Comparison of ENCODE assay signal across 8 mouse cellular contexts in the genomic region with DNA sequence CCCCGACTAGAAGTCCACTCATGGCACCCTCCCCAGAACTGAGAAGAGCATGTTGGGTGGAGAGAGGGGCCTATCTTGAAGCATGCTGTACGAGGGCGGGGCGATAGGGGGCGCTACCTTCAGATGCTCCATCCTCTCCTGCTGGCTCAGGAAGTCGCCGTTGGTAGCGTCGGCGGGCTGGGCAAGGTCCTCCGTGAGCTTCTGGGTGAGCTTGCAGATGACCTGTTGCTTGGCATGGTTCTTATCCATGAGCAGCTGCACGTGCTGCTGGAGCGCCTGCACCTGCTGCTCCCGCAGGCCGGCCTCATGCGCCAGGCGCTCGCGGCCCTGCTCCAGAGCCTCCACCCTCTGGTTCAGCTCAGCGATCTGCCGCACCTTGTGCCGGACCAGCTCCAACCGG. TPM values are rescaled to one million over a fixed set of nuclear protein-coding genes. Genes with fewer than 3 reads are reported as not detected.
DNase-seq lines count a peak whose midpoint lies in the region; ATAC-seq and TF ChIP-seq lines count a peak whose summit lies in the region.
"Had no signal": no experiment of that assay in that cellular context is flagged by ENCODE, and none has a peak within 500 bp of the region (broad histone marks: within the 10 kb centered on the region; RNA-seq: fewer than 3 reads in every experiment).

No protein-coding gene starts in this region.

- H3K4me3 ChIP-seq in cortical plate, adult 2 months (ENCODE audit: insufficient read depth, low read length), result no peak overlapping the region
- H3K4me3 ChIP-seq in hindbrain, embryonic 15.5 days, result no peak overlapping the region
- peak overlapping the region; percentile 15 for H3K4me3 ChIP-seq in midbrain, embryonic 12.5 days
- H3K4me3 ChIP-seq: embryonic facial prominence, embryonic 15.5 days had no signal

- no peaks in the 10 kb centered on the region for H3K4me1 ChIP-seq in cortical plate, adult 2 months (ENCODE audit: control insufficient read depth, insufficient read depth, low read length)
- peaks cover 8% of the 10 kb centered on the region; the same call in 1 of the 2 replicates for H3K4me1 ChIP-seq in hindbrain, embryonic 15.5 days (replicated peaks)
- peaks cover 3% of the 10 kb centered on the region; the same call in 1 of the 2 replicates for H3K4me1 ChIP-seq in midbrain, embryonic 12.5 days
- H3K4me1 ChIP-seq: embryonic facial prominence, embryonic 15.5 days had no signal

- TF ChIP-seq CTCF in cortical plate, adult 2 months (IDR thresholded peaks at IDR 0.05; ENCODE audit: extremely low read depth, insufficient read depth, low read length), result peak; percentile 21; the same call in 1 of the 2 replicates

- H3K36me3 ChIP-seq in hindbrain, embryonic 15.5 days, result no peaks in the 10 kb centered on the region
- H3K36me3 ChIP-seq in midbrain, embryonic 12.5 days, result no peaks in the 10 kb centered on the region
- H3K36me3 ChIP-seq: embryonic facial prominence, embryonic 15.5 days had no signal

- H3K9ac ChIP-seq in hindbrain, embryonic 15.5 days, result no peak overlapping the region
- no peak overlapping the region for H3K9ac ChIP-seq in midbrain, embryonic 12.5 days (replicated peaks)
- H3K9ac ChIP-seq: embryonic facial prominence, embryonic 15.5 days had no signal

- DNase-seq in lung, postnatal 36 days, result peak; percentile 28
- no peak for DNase-seq in lung, postnatal 14 days
- DNase-seq in ovary, postnatal 10 days (ENCODE audit: low spot score), result no peak
- no peak for DNase-seq in adrenal gland, postnatal 25 days

- H3K4me2 ChIP-seq in hindbrain, embryonic 15.5 days, result peak overlapping the region; percentile 23; the same call in 1 of the 2 replicates
- H3K4me2 ChIP-seq in midbrain, embryonic 12.5 days (replicated peaks), result peak overlapping the region; percentile 42
- H3K4me2 ChIP-seq: embryonic facial prominence, embryonic 15.5 days had no signal

- H3K27me3 ChIP-seq in hindbrain, embryonic 15.5 days, result no peaks in the 10 kb centered on the region
- peaks cover 38% of the 10 kb centered on the region for H3K27me3 ChIP-seq in midbrain, embryonic 12.5 days

- no peak for ATAC-seq in hindbrain, embryonic 15.5 days (ENCODE audit: low FRiP score, low read depth)
- ATAC-seq in midbrain, embryonic 12.5 days (ENCODE audit: low FRiP score, low read depth), result no peak

- TF ChIP-seq POLR2A in cortical plate, adult 2 months (IDR thresholded peaks at IDR 0.05; ENCODE audit: extremely low read depth, insufficient read depth, low read length), result no peak

- no peak overlapping the region for H3K27ac ChIP-seq in cortical plate, adult 2 months (ENCODE audit: insufficient read depth, low read length)
- H3K27ac ChIP-seq in hindbrain, embryonic 15.5 days (replicated peaks), result no peak overlapping the region
- H3K27ac ChIP-seq in midbrain, embryonic 12.5 days (replicated peaks), result no peak overlapping the region
- H3K27ac ChIP-seq: embryonic facial prominence, embryonic 15.5 days had no signal

- no peaks in the 10 kb centered on the region for H3K9me3 ChIP-seq in hindbrain, embryonic 15.5 days
- H3K9me3 ChIP-seq in midbrain, embryonic 12.5 days, result no peaks in the 10 kb centered on the region
- H3K9me3 ChIP-seq: embryonic facial prominence, embryonic 15.5 days had no signal

- 13% methylated on average over 23 of the region's 23 CpGs for WGBS in hindbrain, embryonic 15.5 days
- WGBS in midbrain, embryonic 12.5 days, result 10% methylated on average over 23 of the region's 23 CpGs

RNA-seq across cellular contexts. Expression of a gene that starts 18.3 kb away (rescaled TPM):
- 23.2 and 24.4 TPM in 2 replicates for polyA plus RNA-seq in cortical plate, adult 2 months (2012; rRNA removed)
- polyA plus RNA-seq in hindbrain, embryonic 15.5 days (2015; fragmentation: Nextera tagmentation; extraction: Ambion mirVana), result 9.0 and 10.5 TPM in 2 replicates
- polyA plus RNA-seq in midbrain, embryonic 12.5 days (2016; fragmentation: Nextera tagmentation; extraction: Ambion mirVana), result 2.6 and 2.8 TPM in 2 replicates
- total RNA-seq in adrenal gland, postnatal 25 days (2021), result 2.4 and 3.5 TPM in 2 replicates

RNA-seq across cellular contexts. Expression of a gene that starts 29.7 kb away (rescaled TPM):
- polyA plus RNA-seq in cortical plate, adult 2 months (2012; rRNA removed), result 5.6 and 6.4 TPM in 2 replicates
- polyA plus RNA-seq in hindbrain, embryonic 15.5 days (2015; fragmentation: Nextera tagmentation; extraction: Ambion mirVana), result 0.91 and 1.0 TPM in 2 replicates
- polyA plus RNA-seq in midbrain, embryonic 12.5 days (2016; fragmentation: Nextera tagmentation; extraction: Ambion mirVana), result 0.75 and 0.84 TPM in 2 replicates
- 2.1 and 2.9 TPM in 2 replicates for total RNA-seq in adrenal gland, postnatal 25 days (2021)
